Mouse (Mus musculus) right cerebral cortex, postnatal 14 days (tissue): ENCODE data around the gene Gm27179.
"Not testable (repeated sequence)": the region's sequence is repeated elsewhere in the genome, so short reads cannot be mapped to it uniquely, and the experiment has no call there.

Experiments used
- DNase-seq: peaks from one replicate; pipeline ENCODE4 v3.0.0; 2022

Gm27179 gene

DNA sequence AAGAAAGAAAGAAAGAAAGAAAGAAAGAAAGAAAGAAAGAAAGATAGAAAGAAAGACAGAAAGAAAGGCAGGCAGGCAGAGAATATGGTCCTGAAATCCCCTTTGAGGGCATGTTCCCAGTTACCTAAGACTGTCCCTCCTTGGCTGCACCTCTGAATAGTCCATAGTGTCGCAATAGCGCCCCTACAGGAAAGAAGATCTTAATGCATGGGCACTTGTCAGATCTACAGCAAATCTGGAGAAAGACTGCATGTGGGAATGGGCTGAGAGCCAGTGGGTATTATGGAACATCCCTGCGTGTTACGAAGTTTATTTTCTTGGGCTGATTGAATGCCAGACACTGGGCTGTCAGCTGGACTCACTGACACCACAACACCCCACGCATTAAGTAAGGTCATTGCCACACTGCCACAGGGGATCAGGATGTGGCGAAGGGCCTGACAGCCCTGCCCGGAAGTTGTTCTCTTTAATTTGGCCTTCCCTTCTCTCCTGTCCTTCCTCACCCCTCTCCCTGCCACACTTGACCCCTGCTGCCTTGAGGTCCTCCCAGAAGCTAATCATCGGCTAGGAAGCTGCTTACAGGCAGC lies 42.1 kb downstream of the Gm27179 start:
- not testable (repeated sequence) for DNase-seq

DNA sequence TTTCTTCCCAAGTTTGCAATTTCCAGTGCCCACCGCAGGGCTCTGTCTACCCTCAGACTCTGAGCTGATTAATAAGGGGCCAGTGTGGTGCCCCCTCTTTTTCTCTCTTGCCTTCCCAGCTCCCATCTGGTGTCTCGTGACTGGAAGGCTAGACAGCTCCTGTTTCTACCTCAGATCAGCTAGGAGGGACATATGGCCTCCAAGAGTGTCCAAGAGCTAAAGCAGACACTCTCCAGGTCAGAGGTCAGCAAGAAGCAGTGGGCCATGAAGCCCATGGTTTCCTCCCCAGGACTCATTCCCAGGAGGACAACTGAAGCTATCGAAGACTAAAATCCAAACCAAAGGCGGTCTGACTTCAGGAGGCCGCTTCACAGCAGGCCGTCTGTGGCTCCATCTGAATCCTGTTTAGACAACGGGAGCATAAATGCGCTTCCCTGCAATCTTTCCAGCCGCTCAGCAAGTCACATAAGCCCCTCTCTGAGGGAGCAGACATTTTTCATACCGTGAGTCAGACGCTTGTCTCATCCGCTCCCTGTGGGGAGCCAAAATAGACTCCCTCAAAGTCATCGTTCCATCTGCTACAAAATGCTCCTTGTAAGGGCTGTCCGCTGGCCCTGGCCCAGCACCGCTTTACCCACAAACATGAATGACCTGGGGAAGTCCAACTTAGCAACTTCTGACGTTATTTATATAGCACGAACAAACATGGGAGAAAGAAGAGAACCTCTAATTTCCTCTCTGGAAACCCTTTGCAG lies 44.6 kb downstream of the Gm27179 start:
- DNase-seq, result not testable (repeated sequence)

DNA sequence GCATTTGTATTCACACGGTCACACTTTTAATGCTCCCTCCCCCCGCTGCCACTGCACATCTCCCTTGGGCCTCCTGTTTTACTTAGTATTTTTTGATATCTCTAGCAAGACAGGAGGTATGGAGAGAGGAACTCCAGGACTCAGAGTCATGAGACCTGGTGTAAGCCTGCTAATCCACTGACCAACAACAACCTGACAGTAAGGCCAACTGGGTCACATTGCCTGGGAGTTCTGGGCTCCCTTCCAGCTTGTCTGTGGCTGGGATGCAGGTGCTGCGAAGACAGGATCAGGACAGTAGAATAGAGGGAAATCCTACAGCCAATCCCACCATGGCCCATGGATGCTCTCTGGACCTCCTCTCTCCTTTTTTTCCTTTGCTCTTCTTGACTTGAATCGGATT lies 47.9 kb downstream of the Gm27179 start:
- DNase-seq, result not testable (repeated sequence)
